Mouse (Mus musculus): ENCODE results near the gene Ltk.
"Not testable (repeated sequence)": the region's sequence is repeated elsewhere in the genome, so short reads cannot be mapped to it uniquely, and the experiment has no call there.

DNA sequence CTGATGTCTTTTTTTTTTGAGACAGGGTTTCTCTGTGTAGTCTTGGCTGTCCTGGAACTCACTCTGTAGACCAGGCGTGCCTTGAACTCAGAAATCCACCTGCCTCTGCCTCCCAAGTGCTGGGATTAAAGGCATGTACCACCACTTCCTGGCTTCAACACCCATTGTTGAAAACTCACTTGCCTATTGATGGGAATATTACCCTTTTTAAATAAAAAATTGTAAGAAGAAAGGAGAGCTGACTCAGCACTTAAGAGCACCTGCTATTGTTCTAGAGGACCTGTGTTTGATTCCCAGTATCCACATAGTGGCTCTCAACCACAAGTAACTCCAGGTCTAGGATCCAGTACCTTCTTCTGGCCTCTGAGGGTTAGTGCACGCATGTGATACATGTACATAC lies 44.4 kb downstream of the Ltk start:
- not testable (repeated sequence) for TF ChIP-seq CTCF (IDR thresholded peaks at IDR 0.05; ENCODE audit: low read depth, low read length); POLR2A (IDR thresholded peaks at IDR 0.05; ENCODE audit: extremely low read depth, insufficient read depth, low read length)

Data from liver, adult 2 months (tissue).